In genomic region chr2:156621449-156621848, GRCm38 (mm10) we compare ENCODE assay signal across 10 mouse cellular contexts. TPM values are rescaled to one million over a fixed set of nuclear protein-coding genes. Genes with fewer than 3 reads are reported as not detected.
DNase-seq lines count a peak whose midpoint lies in the region; TF ChIP-seq lines count a peak whose summit lies in the region.
"Had no signal": no experiment of that assay in that cellular context is flagged by ENCODE, and none has a peak within 500 bp of the region (broad histone marks: within the 10 kb centered on the region; RNA-seq: fewer than 3 reads in every experiment).

No protein-coding gene starts in this region.

- peak; percentile 75 to 81 for DNase-seq in heart, adult 2 months
- DNase-seq in heart, embryonic 10.5 days (ENCODE audit: low spot score), result no peak
- DNase-seq in MN1 (ENCODE audit: low spot score), result peak; percentile 60
- peak; percentile 56 for DNase-seq in cerebellum, adult 8-10 months
- DNase-seq in kidney, adult 9 months, result peak; percentile 74
- DNase-seq in neural tube, embryonic 10.5 days (ENCODE audit: extremely low spot score, low spot score), result no peak
- DNase-seq in left cerebral cortex, adult 11 months (ENCODE audit: low spot score), result no peak
- DNase-seq in spleen, postnatal 36 days (ENCODE audit: low spot score in 2 of 2), result no peak
- DNase-seq: retina, postnatal 1 day had no signal

- no peak overlapping the region for H3K4me3 ChIP-seq in heart, adult 2 months
- no peak overlapping the region for H3K4me3 ChIP-seq in heart, embryonic 10.5 days
- H3K4me3 ChIP-seq: megakaryocyte, embryonic 14.5 days had no signal

- H3K79me2 ChIP-seq in heart, adult 2 months (replicated peaks; ENCODE audit: control insufficient read depth, insufficient read depth, low read length), result no peaks in the 10 kb centered on the region

- TF ChIP-seq CTCF in heart, adult 2 months (IDR thresholded peaks at IDR 0.05), result no peak

- peaks cover 3% of the 10 kb centered on the region; the same call in 1 of the 2 replicates for H3K4me1 ChIP-seq in heart, adult 2 months (ENCODE audit: control insufficient read depth, insufficient read depth, low read length)
- peaks cover 20% of the 10 kb centered on the region for H3K4me1 ChIP-seq in heart, embryonic 10.5 days

- intact Hi-C loops in heart, adult 2 months (cut with DNase I), result no loop called here

- 28% methylated on average over 5 of the region's 5 CpGs for WGBS in heart, adult 2 months
- whole genome bisulfite sequencing in heart, embryonic 10.5 days, result 66% methylated on average over 5 of the region's 5 CpGs

- H3K27ac ChIP-seq in heart, adult 2 months, result no peak overlapping the region; the same call in 1 of the 2 replicates
- no peak overlapping the region for H3K27ac ChIP-seq in heart, embryonic 10.5 days

- H3K9ac ChIP-seq in heart, adult 2 months (ENCODE audit: low read depth, low read length), result no peak overlapping the region

- H3K27me3 ChIP-seq in heart, adult 2 months (ENCODE audit: control insufficient read depth, insufficient read depth, low read length), result no peaks in the 10 kb centered on the region
- H3K27me3 ChIP-seq in heart, embryonic 10.5 days (ENCODE audit: insufficient read depth, poor library complexity, severe bottlenecking), result peaks cover 86% of the 10 kb centered on the region

- no peaks in the 10 kb centered on the region for H3K9me3 ChIP-seq in heart, embryonic 10.5 days
- H3K9me3 ChIP-seq: megakaryocyte, embryonic 14.5 days had no signal

- no peak for TF ChIP-seq EP300 in heart, adult 2 months (IDR thresholded peaks at IDR 0.05; ENCODE audit: insufficient read depth, low read depth, low read length)

- no peaks in the 10 kb centered on the region for H3K36me3 ChIP-seq in heart, adult 2 months (ENCODE audit: control insufficient read depth, insufficient read depth, low read length)
- no peaks in the 10 kb centered on the region for H3K36me3 ChIP-seq in heart, embryonic 10.5 days

- TF ChIP-seq POLR2A in heart, adult 2 months (IDR thresholded peaks at IDR 0.05; ENCODE audit: insufficient read depth, low read depth, low read length), result no peak

RNA-seq across cellular contexts. Expression of gene Dlgap4, which starts 7.9 kb away (rescaled TPM):
- 10 to 100 TPM; 31.3 to 32.5 TPM for total RNA-seq in heart, adult 2 months (2021)
- polyA plus RNA-seq in heart, adult 2 months (2012; rRNA removed), result 61.0 and 61.5 TPM in 2 replicates
- polyA plus RNA-seq in heart, embryonic 10.5 days (2016; fragmentation: Nextera tagmentation; extraction: Ambion mirVana), result 71.6 and 95.7 TPM in 2 replicates

Comparison
In these comparisons a context has a peak if more than half of its experiments do, and no peak if none do; other contexts are left out.
1. DNase-seq: peak in heart, adult 2 months (2 of 2), MN1 (single experiment), cerebellum, adult 8-10 months (single experiment) and kidney, adult 9 months (single experiment); none in heart, embryonic 10.5 days (single experiment), neural tube, embryonic 10.5 days (single experiment), left cerebral cortex, adult 11 months (single experiment) and spleen, postnatal 36 days (0 of 2).